Mouse (Mus musculus) intestine, embryonic 16.5 days (tissue): ENCODE results near the gene Zbtb49. TPM values are rescaled to one million over a fixed set of nuclear protein-coding genes. Genes with fewer than 3 reads are reported as not detected.

Source experiments
- ATAC-seq: fragments of 200-750 bp; cut with Nextera tagmentation; 2 replicates; pipeline ENCODE4 v1.8.0; 2017; ENCODE audit warnings: moderate TSS enrichment, moderate library complexity
- H3K27ac ChIP-seq: fragments of 300-500 bp; sonication (generic); 2 replicates; pipeline ENCODE4 v1.5.1; 2014; ENCODE audit warnings: mild to moderate bottlenecking, low read length
- H3K27me3 ChIP-seq: fragments of 300-500 bp; sonication (generic); replicated peaks from 2 replicates; pipeline ENCODE4 v1.6.1; 2014; ENCODE audit warnings: low read length, control low read depth, mixed read lengths; ENCODE audit not compliant: control insufficient read depth, insufficient read depth
- H3K36me3 ChIP-seq: fragments of 300-500 bp; sonication (generic); 2 replicates; pipeline ENCODE4 v1.6.1; 2014; ENCODE audit warnings: low read length, control low read depth; ENCODE audit not compliant: control insufficient read depth, insufficient read depth
- H3K4me1 ChIP-seq: fragments of 300-500 bp; sonication (generic); 2 replicates; pipeline ENCODE4 v1.6.1; 2014; ENCODE audit warnings: low read length, control low read depth, mixed read lengths; ENCODE audit not compliant: control insufficient read depth, insufficient read depth
- H3K4me2 ChIP-seq: fragments of 300-500 bp; sonication (generic); 2 replicates; pipeline ENCODE4 v1.6.1; 2014; ENCODE audit warnings: low read depth, low read length, control low read depth
- H3K4me3 ChIP-seq: fragments of 300-500 bp; sonication (generic); 2 replicates; pipeline ENCODE4 v1.5.1; 2014; ENCODE audit warnings: mild to moderate bottlenecking, low read length
- H3K9ac ChIP-seq: fragments of 300-500 bp; sonication (generic); 2 replicates; pipeline ENCODE4 v1.6.1; 2014; ENCODE audit warnings: low read depth, low read length
- H3K9me3 ChIP-seq: fragments of 300-500 bp; sonication (generic); 2 replicates; pipeline ENCODE4 v1.6.1; 2016; ENCODE audit warnings: low read length, control low read depth; ENCODE audit not compliant: control insufficient read depth
- WGBS: fragments of 180-500 bp; shearing (Covaris S2); extraction: QIAGEN DNeasy Blood & Tissue Kit; methylation state at CpG from one replicate; pipeline ENCODE4 v1.1.7; 2014; 5-methylcytosine and 5-hydroxymethylcytosine counted together
- polyA plus RNA-seq: library from polyadenylated mRNA; unstranded; fragments of >200 nt; fragmentation: Nextera tagmentation; extraction: Ambion mirVana; gene quantifications from 2 replicates; pipeline ENCODE4 v1.2.1, GENCODE M21; 2015

The Zbtb49 gene
- polyA plus RNA-seq, 1 experiment from 2014 or later: 9.9 TPM

DNA sequence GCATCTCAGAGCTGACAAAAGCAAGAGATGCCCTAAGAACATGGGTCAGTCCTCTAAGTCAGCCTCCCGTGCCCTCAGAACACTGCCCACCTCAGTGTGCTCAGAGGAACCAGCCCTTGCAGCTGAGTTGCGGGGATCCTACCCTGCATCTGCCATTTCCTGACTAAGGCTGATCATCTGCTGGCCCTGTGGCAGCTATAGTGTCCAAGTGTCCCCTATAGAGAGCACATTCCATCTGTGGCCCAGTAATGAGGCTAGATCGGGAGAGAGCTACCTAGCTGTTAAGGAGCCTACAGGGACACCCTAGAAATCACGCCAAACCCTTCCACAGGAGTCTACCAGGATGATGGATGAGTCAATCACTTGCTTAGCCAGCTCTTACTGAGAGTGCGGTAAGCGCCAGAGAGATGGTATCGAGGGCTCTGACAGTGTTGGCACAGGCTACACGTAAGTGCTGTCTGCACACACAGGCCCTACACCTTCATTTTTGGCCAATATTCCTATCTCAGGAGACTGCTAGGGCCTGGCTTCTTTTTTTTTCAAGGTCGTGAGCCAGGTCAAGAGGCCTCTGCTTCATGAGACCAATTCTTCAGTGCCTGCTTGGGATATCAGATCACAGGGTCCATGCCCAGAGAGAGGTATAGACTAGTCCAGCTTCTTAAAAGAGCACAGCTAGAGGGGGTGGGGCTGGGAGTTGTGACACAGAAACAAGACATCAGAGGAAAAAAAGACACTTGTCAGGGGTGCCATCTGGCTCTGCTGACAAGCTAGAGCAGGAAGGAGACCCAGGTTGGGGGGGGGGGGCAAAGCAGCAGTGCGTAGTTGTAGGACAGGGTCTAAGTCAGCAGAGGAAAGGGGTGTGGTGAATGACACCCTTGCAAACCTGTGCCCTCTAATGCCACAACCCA is 67.8 kb downstream of the Zbtb49 start:
- no peaks in the 10 kb centered on the region for H3K4me1 ChIP-seq
- H3K4me3 ChIP-seq: no peak overlapping the region
- H3K36me3 ChIP-seq: peaks cover 5% of the 10 kb centered on the region; the same call in 1 of the 2 replicates
- no peak overlapping the region for H3K27ac ChIP-seq
- 83% methylated on average over 10 of the region's 10 CpGs for WGBS
- no peak overlapping the region for H3K4me2 ChIP-seq
- H3K27me3 ChIP-seq: no peaks in the 10 kb centered on the region
- H3K9me3 ChIP-seq: no peaks in the 10 kb centered on the region
- H3K9ac ChIP-seq: no peak overlapping the region
- ATAC-seq: no peak

DNA sequence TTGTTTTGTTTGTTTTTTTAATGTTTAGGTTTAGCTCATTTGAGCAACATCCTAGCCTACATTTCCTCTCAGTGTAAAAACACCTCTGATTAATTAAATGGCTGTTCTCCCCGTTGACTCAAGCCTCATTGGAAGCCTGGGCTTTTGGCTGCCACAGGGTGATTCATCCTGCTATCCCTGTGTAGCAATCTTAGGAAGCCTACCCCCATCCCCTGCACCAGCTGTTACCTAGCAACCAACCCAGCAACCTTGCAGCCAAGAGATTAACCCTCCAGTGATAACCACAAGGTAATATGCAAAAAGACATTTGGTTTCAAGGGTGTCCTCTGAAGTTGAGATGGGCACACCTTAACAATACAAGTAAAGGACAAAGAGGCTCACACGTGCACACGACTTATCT is 69.0 kb downstream of the Zbtb49 start:
- WGBS: 49% methylated on average over 3 of the region's 3 CpGs
- H3K9me3 ChIP-seq: no peaks in the 10 kb centered on the region
- no peak overlapping the region for H3K4me2 ChIP-seq
- ATAC-seq: no peak
- H3K27me3 ChIP-seq: no peaks in the 10 kb centered on the region
- peaks cover 5% of the 10 kb centered on the region; the same call in 1 of the 2 replicates for H3K36me3 ChIP-seq
- H3K4me3 ChIP-seq: no peak overlapping the region
- H3K27ac ChIP-seq: no peak overlapping the region
- H3K9ac ChIP-seq: no peak overlapping the region
- H3K4me1 ChIP-seq: no peaks in the 10 kb centered on the region

DNA sequence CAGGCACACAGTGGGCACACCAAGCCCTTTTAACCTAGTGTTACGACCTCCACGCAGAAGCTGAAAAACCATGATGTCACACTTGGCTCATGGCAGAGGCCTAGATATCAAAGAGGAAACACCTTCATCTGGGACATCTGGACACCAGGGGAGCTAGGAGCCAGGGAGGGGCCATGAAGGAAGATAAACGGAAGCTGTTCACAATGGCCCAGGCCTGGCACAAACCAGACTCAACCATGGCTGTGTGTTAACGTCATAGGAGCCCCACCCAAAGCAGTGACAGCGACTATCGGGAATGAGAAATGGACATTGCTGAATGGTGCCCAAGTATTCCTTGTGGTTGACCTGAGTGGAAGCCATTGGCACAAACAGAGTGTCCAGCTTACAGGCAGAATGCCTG is 73.7 kb downstream of the Zbtb49 start:
- Histone ChIP-seq H3K4me2 (no peak overlapping the region), H3K9ac (no peak overlapping the region), H3K9me3 (no peaks in the 10 kb centered on the region), H3K4me1 (no peaks in the 10 kb centered on the region), H3K27ac (no peak overlapping the region), H3K4me3 (no peak overlapping the region), H3K36me3 (no peaks in the 10 kb centered on the region), H3K27me3 (no peaks in the 10 kb centered on the region)
- no peak for ATAC-seq
- WGBS: 84% methylated on average over 6 of the region's 6 CpGs

DNA sequence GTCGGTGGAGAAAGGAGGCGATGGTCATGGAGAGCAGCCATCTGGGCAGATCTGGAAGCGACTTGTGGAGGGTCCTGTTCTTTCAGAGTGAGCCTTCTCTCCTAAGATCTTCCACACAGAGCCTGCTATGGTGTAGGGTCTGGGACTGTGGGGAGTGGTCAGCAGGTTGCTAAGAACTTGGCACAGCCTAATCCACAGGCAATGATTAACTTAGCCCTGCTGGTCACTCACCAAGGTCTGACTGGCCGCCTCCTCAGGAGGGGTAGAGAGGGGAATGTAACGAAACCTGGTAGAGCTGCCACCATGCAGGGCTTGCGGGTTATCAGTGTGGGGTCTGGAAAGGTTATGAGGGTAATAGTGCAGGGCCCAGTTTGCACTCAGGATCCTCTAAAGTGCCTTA is 79.4 kb downstream of the Zbtb49 start:
- Histone ChIP-seq H3K27ac (no peak overlapping the region), H3K4me2 (no peak overlapping the region), H3K36me3 (no peaks in the 10 kb centered on the region), H3K4me3 (no peak overlapping the region), H3K27me3 (no peaks in the 10 kb centered on the region), H3K9ac (no peak overlapping the region), H3K4me1 (no peaks in the 10 kb centered on the region), H3K9me3 (no peaks in the 10 kb centered on the region)
- 72% methylated on average over 6 of the region's 6 CpGs for WGBS
- no peak for ATAC-seq

Other genes starting within 250 kb of the Zbtb49 start
- gene Stx18, start 181.7 kb downstream of the Zbtb49 start, polyA plus RNA-seq: 34.4 and 35.8 TPM in 2 replicates
- 44.1 and 50.3 TPM in 2 replicates for gene Nsg1, start 60.5 kb downstream of the Zbtb49 start, polyA plus RNA-seq
- 66.3 and 81.5 TPM in 2 replicates for gene Lyar, start within 50 bp of the Zbtb49 start, polyA plus RNA-seq
- 58.3 and 62.9 TPM in 2 replicates for gene Tmem128, start 39.7 kb upstream of the Zbtb49 start, polyA plus RNA-seq
- gene Otop1, start 55.5 kb upstream of the Zbtb49 start, polyA plus RNA-seq: 0.04 TPM in 1 of 2 replicates, not detected in the other
- not detected in 2 replicates for gene Drd5, start 98.9 kb upstream of the Zbtb49 start, polyA plus RNA-seq